Mouse (Mus musculus): ENCODE data around the gene Tfb1m.
A peak's percentile ranks its signal among the peaks of the same experiment; 100 is the strongest.

Gene Tfb1m

DNA sequence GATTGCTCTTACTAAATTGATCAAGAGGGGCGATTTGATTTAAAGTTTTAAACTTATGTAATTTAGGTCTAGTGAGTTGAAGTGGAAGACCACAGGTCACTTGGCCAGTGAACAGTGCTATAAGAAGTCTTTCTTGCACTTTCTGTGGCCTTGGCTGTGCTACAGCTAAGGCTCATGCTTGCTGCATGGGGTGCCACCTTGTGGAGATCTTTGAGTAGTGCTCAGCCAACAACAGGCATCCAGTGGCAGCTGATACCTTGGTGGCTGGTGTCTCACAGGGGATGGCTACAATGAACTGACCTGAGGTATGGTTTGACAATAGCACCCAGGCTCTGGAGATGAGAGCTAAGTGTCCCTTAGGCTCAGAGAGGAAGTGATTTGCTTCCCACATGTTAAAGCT is 47.7 kb downstream of the Tfb1m start:
- peak; percentile 66 for DNase-seq

DNA sequence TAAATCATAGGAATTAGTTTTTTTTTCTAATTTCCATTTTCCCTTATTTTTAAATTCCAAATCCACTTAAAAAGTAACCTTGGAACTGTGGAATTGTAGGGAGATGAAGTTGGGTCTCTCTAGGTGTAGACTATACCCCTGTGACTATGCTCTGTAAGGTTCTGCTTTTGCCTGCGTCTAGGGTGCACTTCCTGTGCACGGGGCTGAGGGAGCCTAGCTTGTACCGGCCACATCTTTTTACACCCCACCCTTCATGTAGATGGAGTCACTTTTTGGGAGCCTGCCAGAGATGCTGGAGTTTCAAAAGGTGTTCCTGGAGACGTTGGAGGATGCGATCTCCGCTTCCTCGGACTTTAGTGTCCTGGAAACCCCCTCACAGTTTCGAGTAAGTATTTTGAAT is 51.1 kb downstream of the Tfb1m start:
- DNase-seq, result no peak

DNA sequence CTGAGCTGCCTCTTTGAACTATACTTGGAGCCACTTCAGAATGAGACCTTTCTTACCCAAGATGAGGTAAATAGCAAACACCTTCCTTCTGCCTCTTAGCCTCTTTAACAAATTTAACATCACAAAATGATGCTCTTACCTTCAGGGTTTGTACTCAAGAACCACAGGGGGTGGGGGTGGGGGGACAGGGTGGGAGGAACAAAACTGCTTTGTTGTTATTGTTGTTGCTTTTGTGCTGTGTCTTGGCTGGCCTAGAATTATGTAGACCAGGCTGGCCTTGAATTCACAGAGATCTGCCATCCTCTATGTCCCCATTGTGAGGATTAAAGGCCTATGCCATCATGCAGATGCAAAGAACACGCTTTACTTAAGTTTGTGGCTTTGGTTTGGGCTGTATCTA is 51.9 kb downstream of the Tfb1m start:
- DNase-seq, result no peak

DNA sequence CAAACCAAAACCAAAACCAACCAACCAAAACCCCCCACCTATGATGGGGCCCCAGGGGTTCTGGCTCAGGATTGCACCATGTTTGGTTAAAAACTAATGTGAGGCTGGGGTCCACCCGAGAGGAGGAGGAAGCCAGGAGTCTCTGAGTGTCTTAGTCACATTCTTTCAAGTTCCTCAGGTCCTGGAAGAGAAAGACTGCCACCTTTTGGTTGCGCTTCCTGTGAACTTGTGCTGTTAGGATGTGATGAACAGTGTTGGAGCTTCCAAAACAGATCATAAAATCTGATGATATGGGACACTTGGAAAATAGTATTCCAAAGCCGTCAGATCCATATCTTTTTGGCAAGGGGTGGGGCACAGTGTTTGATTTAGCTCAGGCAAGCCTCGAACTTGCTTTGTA is 56.6 kb downstream of the Tfb1m start:
- DNase-seq, result peak; percentile 3

DNA sequence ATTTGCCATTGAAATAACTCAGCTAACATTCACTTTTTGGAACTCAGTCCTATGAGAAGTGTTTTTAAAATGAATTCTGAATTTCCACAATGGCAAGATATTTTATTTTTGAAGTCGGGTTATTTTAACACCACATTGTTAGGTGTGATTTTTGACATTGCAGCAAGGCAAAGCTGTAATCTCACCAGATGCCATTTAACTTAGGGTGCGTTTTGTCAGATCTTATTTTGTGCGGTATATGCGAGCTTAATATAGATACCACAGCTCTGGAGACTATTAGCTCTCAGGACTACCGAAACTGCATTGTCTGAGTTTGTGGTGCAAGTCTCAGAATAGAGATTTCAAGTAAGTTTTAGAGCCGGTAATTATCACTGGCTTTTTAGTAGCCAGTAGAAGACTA is 57.5 kb downstream of the Tfb1m start:
- no peak for DNase-seq

DNA sequence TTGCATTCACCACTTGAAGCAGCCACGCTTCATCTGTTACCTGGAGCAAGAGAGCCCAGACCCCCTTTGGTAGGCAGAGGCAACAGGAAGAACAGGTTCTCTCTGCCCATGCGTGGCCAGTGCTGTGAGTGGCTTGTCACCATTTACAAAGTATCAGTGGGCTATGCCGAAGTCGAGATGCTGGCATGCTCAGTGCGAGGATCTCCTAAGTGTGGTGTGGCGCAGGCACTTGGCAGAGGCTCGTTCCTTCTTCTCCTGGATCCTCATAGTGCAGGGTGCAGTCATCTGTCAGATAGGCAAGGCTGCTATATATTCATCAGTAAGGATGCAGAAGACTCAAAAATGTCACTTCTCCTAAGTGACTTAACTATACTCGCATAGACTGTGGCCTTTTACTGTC is 58.1 kb downstream of the Tfb1m start:
- DNase-seq, result no peak

DNA sequence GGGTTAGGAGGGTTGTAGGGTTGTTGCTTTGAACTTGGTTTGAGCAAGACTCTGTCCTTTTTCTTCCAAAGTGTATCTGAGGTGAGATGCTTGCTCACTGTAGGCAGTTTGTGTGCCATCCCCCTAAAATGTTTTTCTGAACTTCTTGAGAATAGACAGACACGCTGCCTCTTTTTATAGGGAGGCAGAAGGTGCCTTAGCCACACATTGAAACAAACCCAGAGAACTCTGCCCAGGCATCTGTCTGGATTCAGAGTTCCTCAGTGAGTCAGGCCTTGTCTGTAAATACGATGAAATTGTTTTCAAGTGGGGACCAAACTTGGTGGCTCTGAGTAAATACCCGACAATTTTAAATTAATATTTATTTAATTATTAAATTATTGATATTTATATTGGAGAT is 59.0 kb downstream of the Tfb1m start:
- no peak for DNase-seq

DNA sequence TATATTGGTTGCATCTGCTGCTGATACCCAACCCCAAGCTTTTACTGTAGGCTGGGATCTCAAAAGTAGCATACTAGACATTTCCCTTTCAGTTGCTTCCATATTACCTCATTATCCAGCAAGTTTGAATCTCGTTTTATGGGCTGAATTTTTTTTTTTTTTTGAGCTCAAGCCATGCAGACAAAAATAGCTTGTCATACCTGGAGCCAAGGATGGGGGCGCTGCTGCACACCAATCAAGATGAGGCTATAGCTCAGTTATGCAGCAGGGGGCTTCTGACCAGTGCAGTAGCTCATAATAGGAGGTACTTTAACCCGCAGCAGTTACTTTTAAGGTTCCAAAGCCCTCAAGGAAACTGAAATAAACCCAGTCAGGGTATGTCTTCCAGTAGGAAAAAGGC is 59.5 kb downstream of the Tfb1m start:
- DNase-seq, result peak; percentile 33

DNA sequence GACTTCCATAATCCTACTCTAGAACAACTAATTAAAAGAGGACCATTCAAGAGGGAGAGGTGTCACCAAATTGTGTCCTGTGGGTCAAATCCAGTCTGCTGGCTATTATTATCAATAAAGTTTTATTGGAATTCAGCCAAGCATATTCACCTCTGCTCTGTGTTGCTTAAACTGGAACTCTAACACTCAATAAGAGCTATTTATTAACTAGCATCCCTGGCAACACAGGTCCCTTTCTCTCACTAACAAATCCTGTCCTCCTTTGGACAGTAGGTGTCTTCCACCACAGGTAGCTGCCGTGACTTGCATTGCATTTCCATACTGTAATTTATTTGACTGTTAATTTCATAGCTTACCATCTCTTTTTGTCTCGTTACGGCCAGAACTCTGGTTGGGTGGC is 61.5 kb downstream of the Tfb1m start:
- DNase-seq, result no peak

DNA sequence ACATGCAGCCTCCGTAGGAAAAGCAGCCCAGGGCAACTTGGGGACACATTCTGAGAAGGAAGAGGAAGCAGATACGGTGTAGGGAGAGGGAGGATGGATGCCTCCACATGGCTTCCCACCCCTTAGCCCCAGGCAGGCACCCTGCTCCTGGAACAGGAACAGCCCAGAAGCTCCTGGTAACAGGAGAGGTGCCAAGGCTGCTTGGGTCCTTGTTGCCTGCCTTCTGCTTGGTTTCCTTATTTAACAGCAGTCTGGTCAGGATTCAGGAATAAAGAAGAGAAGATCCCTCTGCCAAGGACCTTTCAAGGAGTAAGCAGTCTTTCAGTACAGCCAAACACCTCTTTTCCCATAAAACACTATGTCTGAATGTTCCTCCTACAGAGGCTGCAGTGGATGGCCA is 62.0 kb downstream of the Tfb1m start:
- DNase-seq, result no peak

DNA sequence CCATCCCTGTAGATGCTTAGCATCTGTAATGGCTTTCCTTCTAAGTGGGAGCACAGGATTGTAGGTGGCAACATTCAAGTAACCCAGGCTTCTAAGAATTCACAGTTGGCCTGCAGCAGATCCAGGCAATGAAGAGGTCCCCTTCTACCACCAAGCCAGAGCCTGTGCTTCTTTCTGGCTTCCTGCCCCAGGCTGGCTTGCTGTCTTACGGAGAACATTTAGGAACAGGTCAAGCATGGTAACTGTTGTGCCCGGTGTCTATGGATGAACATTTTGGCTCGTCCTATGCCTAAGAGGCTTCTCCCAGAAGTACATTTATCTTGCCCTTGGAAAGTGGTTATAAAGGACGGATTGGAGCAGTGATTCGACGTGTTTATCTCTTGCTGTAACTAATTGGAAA is 65.9 kb downstream of the Tfb1m start:
- DNase-seq, result no peak

DNA sequence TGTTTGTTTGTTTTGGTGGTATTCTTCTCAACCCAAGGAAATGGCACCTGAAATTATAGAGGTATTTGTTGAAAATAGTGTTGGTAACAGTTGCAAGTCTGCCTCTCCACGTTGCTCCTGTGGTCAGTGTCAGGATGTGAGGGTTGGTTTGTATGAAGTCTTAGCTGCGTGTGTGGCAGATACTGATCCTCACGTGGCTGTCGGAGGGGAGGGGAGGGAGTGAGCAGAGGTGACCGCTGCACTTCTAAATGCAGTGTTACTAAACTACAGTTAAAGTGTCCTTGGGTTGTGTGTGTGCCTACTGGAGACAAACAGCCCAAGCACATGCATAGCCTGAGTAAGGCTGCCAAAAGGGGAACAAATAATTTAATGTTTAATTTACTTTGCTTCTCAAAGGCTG is 66.5 kb downstream of the Tfb1m start:
- DNase-seq, result no peak

DNA sequence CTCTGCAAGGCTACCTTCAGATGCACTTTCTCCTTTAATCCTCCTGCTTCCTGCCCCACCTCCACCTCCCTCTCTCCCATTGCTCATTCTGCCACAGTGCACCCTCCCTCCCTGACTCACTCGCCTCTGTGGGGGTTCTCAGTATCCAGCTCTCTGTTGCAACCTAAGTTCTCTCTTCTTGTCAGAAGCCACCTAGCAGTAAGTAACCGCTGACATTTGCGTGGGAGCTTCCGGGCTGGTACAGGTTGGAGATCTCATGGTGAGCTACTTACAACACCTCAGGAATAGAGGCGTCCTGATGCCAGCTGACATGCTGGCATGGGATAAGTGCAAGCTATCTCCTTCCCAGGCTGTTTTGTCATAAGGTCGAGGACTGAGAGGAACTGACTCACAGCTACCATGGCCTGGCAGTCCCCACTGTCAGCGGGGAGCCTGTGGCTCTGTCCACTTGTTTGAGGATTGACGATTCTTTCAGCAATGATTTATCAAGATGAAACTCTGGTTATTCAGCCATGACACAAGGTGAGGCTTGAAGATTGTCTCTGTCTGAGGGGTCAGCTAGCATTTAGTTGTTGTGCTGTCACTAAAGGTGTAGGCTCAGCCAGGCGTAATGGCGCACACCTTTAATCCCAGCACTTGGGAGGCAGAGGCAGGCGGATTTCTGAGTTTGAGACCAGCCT is 67.2 kb downstream of the Tfb1m start:
- no peak for DNase-seq

DNA sequence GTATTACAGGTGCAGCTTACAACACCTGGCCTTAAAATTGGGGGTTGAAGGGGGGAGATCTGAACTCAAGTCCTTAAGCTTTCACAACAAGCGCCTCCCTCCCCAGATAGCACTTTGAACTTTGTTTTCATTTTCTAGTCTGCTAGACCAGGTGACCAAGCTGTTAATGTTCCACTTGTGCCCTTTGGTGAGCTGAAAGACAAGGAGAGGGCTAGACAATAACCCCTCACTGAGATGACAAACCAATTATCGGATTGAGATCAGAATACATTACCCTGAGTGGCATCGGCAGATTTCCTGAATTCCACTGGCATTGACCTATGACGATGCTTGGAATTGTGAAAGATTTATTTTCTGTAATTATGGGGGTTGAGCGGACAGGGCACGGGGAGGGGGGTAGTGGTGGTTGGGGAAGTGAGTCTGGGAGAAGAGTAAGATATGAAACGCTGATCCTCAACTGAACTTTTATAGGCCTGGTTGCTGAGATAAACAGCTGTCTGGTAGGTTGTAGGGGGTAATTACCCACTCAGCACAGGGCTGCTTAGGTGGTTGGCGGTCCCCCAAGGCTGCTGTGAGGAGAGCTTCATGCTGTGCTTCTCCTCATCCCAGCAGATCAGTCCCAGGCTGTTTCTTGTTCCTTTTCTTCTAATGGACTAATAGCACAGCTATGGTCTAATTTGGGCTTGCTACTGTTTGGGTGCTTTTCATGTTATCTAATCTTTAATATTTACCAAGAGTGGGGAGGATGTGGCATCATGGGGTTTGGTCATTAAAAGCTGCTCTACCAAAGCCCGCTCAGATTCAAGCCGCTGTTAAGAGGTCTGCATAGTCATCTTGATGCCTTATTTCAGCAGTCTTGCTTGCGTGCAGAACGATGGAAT is 69.6 kb downstream of the Tfb1m start:
- no peak for DNase-seq

DNA sequence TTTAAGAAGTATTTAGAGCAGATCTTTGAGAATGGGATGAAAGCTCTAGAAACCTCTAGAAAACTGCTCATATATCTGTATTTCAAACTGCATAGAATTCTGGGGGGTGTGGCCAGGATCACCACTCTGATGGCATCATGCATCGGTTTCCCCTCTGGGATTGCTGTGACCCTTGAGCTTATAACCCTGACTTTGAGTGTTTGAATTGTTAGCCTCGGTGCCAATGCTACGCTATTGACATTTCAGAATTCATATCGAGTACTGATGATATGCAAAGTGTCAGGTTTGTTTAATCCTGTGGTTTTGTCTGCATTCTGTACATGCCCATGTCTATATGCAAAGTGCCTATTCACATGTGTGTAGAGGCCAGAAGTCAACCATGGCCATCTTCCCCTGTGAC is 70.4 kb downstream of the Tfb1m start:
- no peak for DNase-seq

DNA sequence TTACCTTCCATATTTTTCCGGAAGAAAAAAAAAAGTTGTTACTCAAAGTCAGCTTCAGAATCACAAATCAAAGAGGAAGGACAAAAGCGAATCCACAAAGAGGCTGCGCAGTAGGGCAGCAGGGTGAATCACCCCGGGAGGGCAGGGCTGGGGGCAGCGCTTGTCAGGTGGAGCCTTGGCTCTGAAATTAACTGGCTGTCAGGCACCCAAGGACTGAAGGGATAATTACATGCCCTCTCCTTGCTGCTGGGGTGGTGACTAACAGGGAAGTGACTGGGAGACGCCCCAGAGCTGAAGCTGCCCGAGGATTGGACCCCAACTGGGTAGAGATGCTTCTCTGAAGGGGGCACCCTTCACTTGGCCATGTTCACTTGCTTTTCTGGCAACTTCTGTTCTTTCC is 71.7 kb downstream of the Tfb1m start:
- no peak for DNase-seq

DNA sequence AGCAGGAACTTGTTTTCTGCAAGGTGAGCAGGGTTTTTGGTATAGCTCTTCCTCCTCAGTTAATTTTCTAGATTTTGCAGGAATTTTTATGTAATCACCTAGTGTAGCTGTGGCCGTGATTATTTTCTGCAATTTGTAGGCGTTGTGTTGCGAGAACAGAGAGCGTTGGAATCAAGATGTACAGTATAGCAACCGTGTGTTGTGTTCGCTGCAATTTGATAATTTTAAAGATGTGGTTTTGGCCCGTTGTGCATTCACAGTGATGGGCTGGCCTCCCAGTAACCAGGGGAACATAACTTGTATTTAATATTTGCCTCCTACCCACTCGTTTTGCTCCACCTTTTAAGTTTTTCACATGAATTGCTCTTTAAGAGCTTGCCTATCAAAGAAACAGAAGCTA is 74.5 kb downstream of the Tfb1m start:
- DNase-seq, result no peak

DNA sequence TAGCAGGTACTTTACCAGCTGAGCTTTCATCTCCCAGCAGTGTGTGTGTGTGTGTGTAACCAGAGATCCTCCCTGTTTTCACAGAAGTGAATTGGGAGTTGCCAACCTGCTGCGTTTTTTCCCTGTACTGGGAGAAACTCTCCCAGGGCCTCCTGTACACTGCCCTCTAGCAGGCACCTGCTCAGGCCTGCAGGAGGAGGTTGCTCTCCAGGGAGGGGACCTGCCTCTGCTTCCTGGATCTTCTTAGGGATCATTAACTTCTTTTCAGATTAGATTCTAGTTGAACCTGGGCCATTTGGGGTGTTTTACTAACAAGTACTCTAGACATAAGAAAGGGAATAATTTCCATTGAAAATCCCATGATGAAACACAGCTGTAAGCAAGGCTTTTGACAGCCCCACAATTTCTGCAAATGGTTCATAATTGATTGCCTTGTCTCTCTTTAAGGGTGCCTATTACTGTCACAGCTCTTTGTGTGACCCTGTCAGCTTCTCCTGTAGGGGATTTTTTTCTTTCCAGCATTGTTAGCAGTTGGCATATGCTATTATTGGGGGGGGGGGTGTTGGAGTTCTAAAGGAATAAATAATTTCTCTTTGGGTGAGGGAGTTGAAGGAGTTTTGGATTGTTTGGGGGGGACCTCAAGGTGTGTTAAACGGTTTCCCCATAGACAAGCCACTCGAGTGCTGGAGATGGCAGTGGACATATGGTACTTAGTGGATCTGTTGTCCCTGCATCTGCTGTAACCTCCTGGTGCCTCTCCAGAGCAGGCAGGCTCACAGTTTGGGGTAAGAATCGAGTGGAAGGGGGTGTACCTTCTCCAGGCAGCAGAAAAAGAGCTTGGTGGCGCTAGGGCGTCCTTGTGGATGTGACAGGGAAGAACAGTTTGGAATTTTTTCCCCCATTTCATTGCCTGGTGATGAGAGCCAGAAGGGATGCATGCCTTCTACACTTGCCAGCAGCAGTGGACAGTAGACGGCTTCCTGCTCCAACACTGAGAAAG is 75.7 kb downstream of the Tfb1m start:
- no peak for DNase-seq

DNA sequence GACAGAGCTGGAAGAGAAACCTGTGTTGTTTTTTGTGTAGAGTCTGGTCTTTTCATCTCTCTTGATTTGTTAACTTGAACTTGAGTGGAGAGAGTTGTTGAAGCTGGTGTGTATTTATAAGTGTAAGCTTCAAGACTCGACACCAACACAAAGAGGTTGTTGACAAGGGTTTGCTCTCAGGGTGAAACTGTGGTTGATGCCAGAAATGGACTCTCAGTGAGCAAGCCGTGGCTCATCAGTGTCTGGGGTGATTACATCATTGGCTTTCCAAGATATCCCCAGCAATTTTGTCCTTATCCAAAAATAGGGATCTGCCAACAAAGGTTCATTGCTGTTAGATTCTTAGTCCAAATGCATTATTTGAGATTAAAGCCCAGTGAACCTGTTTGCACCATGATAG is 81.0 kb downstream of the Tfb1m start:
- DNase-seq, result no peak

DNA sequence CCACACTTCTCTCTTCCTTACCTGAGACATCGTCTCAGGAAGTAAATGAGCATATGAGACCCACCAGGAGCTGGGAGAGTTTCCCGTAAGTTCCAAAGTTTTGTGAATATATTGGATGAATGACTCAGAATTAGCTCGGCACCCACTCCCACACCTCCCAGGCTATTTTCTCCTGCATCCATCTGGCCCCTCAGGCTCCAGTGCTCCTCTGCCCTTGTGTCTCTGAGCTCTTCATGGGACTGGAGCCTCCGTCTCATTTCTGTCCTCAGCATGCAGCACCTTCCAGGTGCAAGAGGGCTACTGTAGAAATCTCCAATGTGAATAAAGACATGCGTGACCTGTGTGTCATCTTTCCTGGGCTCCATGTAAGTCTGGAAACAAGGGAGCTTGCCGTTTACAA is 85.6 kb downstream of the Tfb1m start:
- DNase-seq, result no peak
